Mouse (Mus musculus) forebrain, embryonic 15.5 days (tissue): ENCODE results near the gene Mrps21. TPM values are rescaled to one million over a fixed set of nuclear protein-coding genes. Genes with fewer than 3 reads are reported as not detected.

ENCODE experiments used
- ATAC-seq: fragments of 200-750 bp; cut with Nextera tagmentation; replicated peaks from 2 replicates; pipeline ENCODE4 v1.8.0; 2017; ENCODE audit warnings: mild to moderate bottlenecking, moderate TSS enrichment, moderate library complexity
- H3K27ac ChIP-seq: fragments of 300-500 bp; sonication (generic); replicated peaks from 2 replicates; pipeline ENCODE4 v1.5.1; 2015; ENCODE audit warnings: mild to moderate bottlenecking, inconsistent platforms
- H3K27me3 ChIP-seq: fragments of 300-500 bp; sonication (generic); 2 replicates; pipeline ENCODE4 v1.6.1; 2015; ENCODE audit warnings: inconsistent platforms
- H3K36me3 ChIP-seq: fragments of 300-500 bp; sonication (generic); 2 replicates; pipeline ENCODE4 v1.6.1; 2015; ENCODE audit warnings: mild to moderate bottlenecking, inconsistent platforms
- H3K4me1 ChIP-seq: fragments of 300-500 bp; sonication (generic); 2 replicates; pipeline ENCODE4 v1.6.1; 2015; ENCODE audit warnings: inconsistent platforms
- H3K4me2 ChIP-seq: fragments of 300-500 bp; sonication (generic); replicated peaks from 2 replicates; pipeline ENCODE4 v1.6.1; 2015; ENCODE audit warnings: mild to moderate bottlenecking, inconsistent platforms
- H3K4me3 ChIP-seq: fragments of 300-500 bp; sonication (generic); 2 replicates; pipeline ENCODE4 v1.5.1; 2015; ENCODE audit warnings: mild to moderate bottlenecking, inconsistent platforms
- H3K9ac ChIP-seq: fragments of 300-500 bp; sonication (generic); replicated peaks from 2 replicates; pipeline ENCODE4 v1.6.1; 2015; ENCODE audit warnings: mild to moderate bottlenecking, inconsistent platforms
- H3K9me3 ChIP-seq: fragments of 300-500 bp; sonication (generic); 2 replicates; pipeline ENCODE4 v1.6.1; 2016; ENCODE audit warnings: inconsistent platforms
- WGBS: fragments of 180-500 bp; shearing (Covaris S2); methylation state at CpG from one replicate; pipeline ENCODE4 v1.1.7; 2015; ENCODE audit warnings: mixed read lengths; 5-methylcytosine and 5-hydroxymethylcytosine counted together
- polyA plus RNA-seq: library from polyadenylated mRNA; unstranded; fragments of >200 nt; fragmentation: Nextera tagmentation; extraction: Ambion mirVana; gene quantifications from 2 replicates; pipeline ENCODE4 v1.2.1, GENCODE M21; 2015

Mrps21 gene
- polyA plus RNA-seq, 1 experiment from 2014 or later, result 294 TPM

DNA sequence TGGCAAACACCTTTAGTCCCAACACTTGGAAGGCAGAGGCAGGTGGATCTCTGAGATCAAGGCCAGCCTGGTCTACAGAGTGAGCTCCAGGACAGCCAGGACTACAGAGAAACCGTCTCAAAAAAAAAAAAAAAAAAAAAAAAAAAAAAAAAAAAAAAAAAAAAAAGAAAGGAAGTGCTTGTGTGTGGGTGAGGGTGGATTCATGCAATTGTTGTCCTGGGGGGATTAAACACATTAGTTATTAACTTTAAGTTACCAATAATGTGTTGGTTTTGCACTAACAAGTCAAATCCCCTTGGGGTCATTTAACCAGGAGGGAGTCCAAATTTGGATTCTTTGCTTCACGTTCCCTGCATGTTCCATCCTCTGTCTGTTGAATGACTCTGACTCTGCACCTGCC lies 45.0 kb downstream of the Mrps21 start:
- Histone ChIP-seq H3K36me3 (peaks cover 35% of the 10 kb centered on the region), H3K4me2 (no peak overlapping the region), H3K27ac (no peak overlapping the region), H3K4me3 (no peak overlapping the region), H3K9me3 (no peaks in the 10 kb centered on the region), H3K27me3 (no peaks in the 10 kb centered on the region), H3K4me1 (no peaks in the 10 kb centered on the region), H3K9ac (no peak overlapping the region)
- ATAC-seq, result no peak
- WGBS, result 84% methylated on average over 2 of the region's 2 CpGs

- Histone ChIP-seq H3K4me1 (peaks cover 28% of the 10 kb centered on the region), H3K4me3 (peak overlapping the region; percentile 86), H3K9ac (peak overlapping the region; percentile 64), H3K9me3 (no peaks in the 10 kb centered on the region), H3K4me2 (peak overlapping the region; percentile 52), H3K27ac (peak overlapping the region; percentile 100), H3K27me3 (no peaks in the 10 kb centered on the region), H3K36me3 (no peaks in the 10 kb centered on the region)
- peak; percentile 26 for ATAC-seq
- 33% methylated on average over 10 of the region's 10 CpGs for WGBS
Observed at GRCm38 (mm10) chr3:95820046-95821010, 51.0 kb downstream of the Mrps21 start.

- Histone ChIP-seq H3K36me3 (no peaks in the 10 kb centered on the region), H3K4me2 (peak overlapping the region; percentile 52), H3K27me3 (no peaks in the 10 kb centered on the region), H3K9ac (peak overlapping the region; percentile 64), H3K4me3 (peak overlapping the region; percentile 86), H3K4me1 (peaks cover 33% of the 10 kb centered on the region), H3K27ac (peak overlapping the region; percentile 100), H3K9me3 (no peaks in the 10 kb centered on the region)
- under 1% methylated on average over 49 of the region's 49 CpGs for WGBS
- peak; percentile 97 for ATAC-seq
Observed at GRCm38 (mm10) chr3:95819351-95819985, 51.9 kb downstream of the Mrps21 start.

GRCm38 (mm10) chr3:95818571-95819288 lies 52.6 kb downstream of the Mrps21 start, which contains the start of gene Rprd2:
Gene Rprd2 (minus strand): TSS chr3:95818863.
- Histone ChIP-seq H3K9me3 (no peaks in the 10 kb centered on the region), H3K36me3 (no peaks in the 10 kb centered on the region), H3K4me2 (peak within 1 kb of the TSS; percentile 52), H3K27me3 (no peaks in the 10 kb centered on the region), H3K4me3 (peak within 1 kb of the TSS; percentile 86), H3K27ac (peak within 1 kb of the TSS; percentile 100), H3K9ac (peak within 1 kb of the TSS; percentile 95), H3K4me1 (peaks cover 34% of the 10 kb centered on the region)
- under 1% methylated on average over 59 of the region's 60 CpGs for WGBS
- ATAC-seq, result peak; percentile 59

DNA sequence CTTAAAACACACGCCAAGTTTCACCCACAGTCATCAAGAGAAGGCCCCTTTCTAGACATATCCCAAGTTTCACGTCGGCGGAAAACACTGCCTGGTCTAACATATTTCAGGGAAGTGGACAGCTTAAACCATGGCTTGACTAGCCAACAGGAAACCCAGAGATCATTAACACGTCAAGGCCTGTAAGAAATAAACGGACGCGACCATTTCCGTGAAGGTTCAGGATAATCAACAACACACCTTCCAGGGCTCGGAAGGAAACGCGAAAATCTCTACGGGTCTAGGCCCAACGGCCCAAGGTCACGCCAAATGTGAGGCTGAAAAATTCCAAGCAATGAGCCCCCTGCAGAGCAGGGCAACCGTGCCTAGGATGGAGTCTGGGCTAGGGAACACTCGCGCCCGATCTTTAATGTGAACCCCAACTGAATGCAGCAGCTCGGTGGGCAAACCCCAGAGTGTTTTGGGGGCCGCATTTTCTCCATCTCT lies 53.2 kb downstream of the Mrps21 start:
- WGBS, result under 1% methylated on average over 21 of the region's 21 CpGs
- no peak; the same call in 1 of the 2 replicates for ATAC-seq
- Histone ChIP-seq H3K9me3 (no peaks in the 10 kb centered on the region), H3K4me2 (peak overlapping the region; percentile 46), H3K36me3 (no peaks in the 10 kb centered on the region), H3K9ac (peak overlapping the region; percentile 95), H3K4me3 (peak overlapping the region; percentile 86), H3K27ac (peak overlapping the region; percentile 100), H3K27me3 (no peaks in the 10 kb centered on the region), H3K4me1 (peaks cover 34% of the 10 kb centered on the region)

DNA sequence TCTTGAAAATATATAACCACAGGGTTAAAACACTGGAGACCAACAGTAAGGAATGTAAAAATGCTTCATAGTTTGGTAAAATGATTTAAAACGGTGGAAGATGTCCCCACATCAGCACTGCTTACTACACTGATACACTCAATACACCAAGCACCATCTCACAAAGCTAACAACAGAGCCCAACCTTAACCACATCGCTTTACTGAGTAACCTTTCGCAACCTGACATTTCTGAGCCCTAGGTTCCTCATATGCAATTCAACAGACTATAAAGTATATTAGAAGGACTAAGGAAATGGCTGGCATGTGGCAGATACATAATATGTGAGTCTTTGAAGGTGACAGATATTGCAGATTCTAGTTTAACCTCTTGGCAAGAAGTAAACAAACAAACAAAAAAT lies 54.6 kb downstream of the Mrps21 start:
- Histone ChIP-seq H3K4me3 (peak overlapping the region; percentile 14; the same call in 1 of the 2 replicates), H3K9me3 (no peaks in the 10 kb centered on the region), H3K36me3 (no peaks in the 10 kb centered on the region), H3K27me3 (no peaks in the 10 kb centered on the region), H3K27ac (no peak overlapping the region), H3K4me1 (peaks cover 34% of the 10 kb centered on the region), H3K4me2 (peak overlapping the region; percentile 46), H3K9ac (no peak overlapping the region; the same call in 1 of the 2 replicates)
- no peak for ATAC-seq
- 93% methylated on average over 3 of the region's 3 CpGs for WGBS

Other genes starting within 250 kb of the Mrps21 start
- gene Ensa, start 246.5 kb downstream of the Mrps21 start, polyA plus RNA-seq, result 112 and 121 TPM in 2 replicates
- gene Mcl1, start 212.7 kb downstream of the Mrps21 start, polyA plus RNA-seq, result 48.1 and 52.4 TPM in 2 replicates
- gene Adamtsl4, start 183.6 kb downstream of the Mrps21 start, polyA plus RNA-seq, result 0.45 and 0.56 TPM in 2 replicates
- gene Ecm1, start 131.9 kb downstream of the Mrps21 start, polyA plus RNA-seq, result 8.7 and 9.3 TPM in 2 replicates
- gene Tars2, start 111.3 kb downstream of the Mrps21 start, polyA plus RNA-seq, result 48.3 and 50.5 TPM in 2 replicates
- 21.9 and 22.1 TPM in 2 replicates for gene Rprd2, start 52.7 kb downstream of the Mrps21 start, polyA plus RNA-seq
- 42.9 and 43.0 TPM in 2 replicates for gene Prpf3, start 15.6 kb downstream of the Mrps21 start, polyA plus RNA-seq
- 4.3 TPM in 2 replicates for gene Ciart, start 10.7 kb upstream of the Mrps21 start, polyA plus RNA-seq
- 12.7 and 14.7 TPM in 2 replicates for gene BC028528, start 20.5 kb upstream of the Mrps21 start, polyA plus RNA-seq
- gene Aph1a, start 22.4 kb upstream of the Mrps21 start, polyA plus RNA-seq, result 31.3 and 39.8 TPM in 2 replicates
- 10.5 and 14.0 TPM in 2 replicates for gene Car14, start 33.2 kb upstream of the Mrps21 start, polyA plus RNA-seq
- gene Anp32e, start 57.7 kb upstream of the Mrps21 start, polyA plus RNA-seq, result 196 and 207 TPM in 2 replicates
- 87.6 and 90.5 TPM in 2 replicates for gene Plekho1, start 124.5 kb upstream of the Mrps21 start, polyA plus RNA-seq
- gene Vps45, start 186.9 kb upstream of the Mrps21 start, polyA plus RNA-seq, result 64.4 and 65.6 TPM in 2 replicates
- 8.3 and 9.8 TPM in 2 replicates for gene Otud7b, start 233.0 kb upstream of the Mrps21 start, polyA plus RNA-seq